Mouse (Mus musculus): ENCODE data around the gene Foxj3.
"Not testable (repeated sequence)": the region's sequence is repeated elsewhere in the genome, so short reads cannot be mapped to it uniquely, and the experiment has no call there.

The Foxj3 gene

GRCm38 (mm10) chr4:119536615-119537014 is at the start of gene Foxj3:
Gene Foxj3 (plus strand): TSS chr4:119537004.
- not testable (repeated sequence) for DNase-seq (ENCODE audit: low spot score in 2 of 2)

DNA sequence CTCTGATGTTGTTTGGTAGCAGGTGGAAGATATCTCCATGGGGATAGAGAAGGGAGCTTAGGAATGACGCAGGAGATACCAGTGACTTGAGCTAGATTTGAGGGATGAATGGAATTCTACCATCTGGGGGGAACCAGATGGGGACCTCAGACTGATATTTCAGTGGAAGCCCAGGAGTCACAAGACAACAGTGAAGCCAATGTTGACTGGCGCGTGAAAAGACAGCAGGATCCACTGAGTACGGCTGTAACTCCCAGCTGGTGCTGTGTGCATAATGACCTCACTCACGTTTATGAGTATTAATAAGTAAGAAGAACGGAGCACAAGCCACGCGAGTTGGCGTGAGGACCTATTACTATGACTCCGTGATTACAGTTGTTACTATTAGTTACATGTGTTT is 47.1 kb upstream of the Foxj3 start:
- DNase-seq (ENCODE audit: low spot score in 2 of 2): no peak

GRCm38 (mm10) chr4:119490806-119491205 is 46.0 kb upstream of the Foxj3 start:
- DNase-seq (ENCODE audit: low spot score in 2 of 2): no peak

DNA sequence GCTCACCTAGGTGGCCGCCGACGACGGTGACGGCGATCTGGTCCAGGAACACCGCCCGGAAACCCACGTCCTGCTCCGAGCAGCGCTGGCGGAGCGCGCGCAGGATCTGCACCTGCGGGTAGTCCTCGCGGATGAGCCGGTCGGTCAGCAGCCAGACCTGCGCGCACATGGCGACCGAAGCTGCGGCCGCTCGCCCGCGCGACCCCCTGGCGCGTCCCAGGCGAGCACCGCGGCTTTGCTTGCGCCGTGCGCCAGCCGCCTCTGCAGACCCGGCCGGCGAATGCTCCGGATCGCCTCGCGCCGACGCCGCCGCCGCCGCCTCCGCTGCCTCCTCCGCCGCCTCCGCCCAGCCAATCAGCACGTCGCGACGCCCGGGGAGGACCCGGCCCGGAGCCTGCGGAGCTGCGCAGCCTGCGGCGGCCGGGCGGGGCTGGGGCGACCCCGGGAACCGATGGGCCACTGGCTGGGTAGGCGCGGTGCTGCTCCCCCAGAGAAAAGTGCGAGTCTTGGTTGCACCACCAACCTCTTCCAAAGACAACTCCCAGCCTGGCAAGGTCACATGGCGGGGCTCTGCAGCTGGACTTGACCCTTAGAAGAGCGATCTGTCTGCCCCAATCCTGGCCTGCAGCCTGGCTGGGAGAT is 44.4 kb upstream of the Foxj3 start, which contains the start of gene Rimkla:
Gene Rimkla, minus strand, starts transcription at position 338 of the 642 bp plus-strand sequence.
- DNase-seq (ENCODE audit: low spot score in 2 of 2): peak; percentile 33 to 48

DNA sequence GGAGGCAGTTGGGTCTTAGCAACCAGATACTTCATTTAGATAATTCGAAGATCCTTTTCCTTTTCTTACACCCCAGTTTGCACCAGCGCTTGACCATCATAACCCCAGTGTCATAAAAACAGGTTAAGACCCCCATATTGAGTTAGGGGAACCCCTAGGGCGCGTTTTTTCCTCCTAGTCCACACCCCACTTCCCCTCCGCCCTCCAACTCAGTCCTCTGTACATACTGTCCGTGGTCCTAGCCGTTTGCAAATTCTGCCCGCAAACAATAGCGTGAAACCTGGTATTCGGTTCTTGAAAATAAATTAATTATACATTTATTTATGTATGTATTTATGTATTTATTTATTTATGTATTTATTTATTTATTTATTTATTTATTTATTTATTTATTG is 43.9 kb upstream of the Foxj3 start:
- DNase-seq (ENCODE audit: low spot score in 2 of 2): no peak

DNA sequence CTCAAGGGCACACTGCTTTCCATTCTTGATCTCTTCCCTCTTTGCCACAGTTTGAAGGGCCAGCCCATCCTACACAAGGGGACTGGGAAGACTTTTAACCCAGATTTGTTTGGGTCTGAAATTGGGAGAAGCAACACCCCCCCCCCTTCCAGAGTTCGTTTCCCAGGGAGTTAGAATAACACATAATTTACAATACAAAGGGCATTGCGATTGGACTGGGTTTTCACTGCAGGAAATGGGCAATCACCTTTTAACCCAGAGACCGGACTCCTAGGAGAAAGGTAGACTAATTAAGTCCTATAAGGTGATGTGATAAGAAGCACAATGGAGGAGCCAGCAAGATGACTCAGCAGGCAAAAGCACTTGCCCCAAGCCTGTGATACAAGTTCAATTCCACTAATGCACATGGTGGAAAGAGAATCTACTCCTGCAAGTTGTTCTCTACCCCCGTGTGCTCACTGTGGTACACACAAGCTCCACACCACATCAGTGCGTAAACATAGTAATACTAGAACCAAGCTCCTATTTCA is 38.4 kb upstream of the Foxj3 start:
- no peak for DNase-seq (ENCODE audit: low spot score in 2 of 2)

GRCm38 (mm10) chr4:119511591-119511990 is 25.2 kb upstream of the Foxj3 start:
- DNase-seq (ENCODE audit: low spot score in 2 of 2): no peak

DNA sequence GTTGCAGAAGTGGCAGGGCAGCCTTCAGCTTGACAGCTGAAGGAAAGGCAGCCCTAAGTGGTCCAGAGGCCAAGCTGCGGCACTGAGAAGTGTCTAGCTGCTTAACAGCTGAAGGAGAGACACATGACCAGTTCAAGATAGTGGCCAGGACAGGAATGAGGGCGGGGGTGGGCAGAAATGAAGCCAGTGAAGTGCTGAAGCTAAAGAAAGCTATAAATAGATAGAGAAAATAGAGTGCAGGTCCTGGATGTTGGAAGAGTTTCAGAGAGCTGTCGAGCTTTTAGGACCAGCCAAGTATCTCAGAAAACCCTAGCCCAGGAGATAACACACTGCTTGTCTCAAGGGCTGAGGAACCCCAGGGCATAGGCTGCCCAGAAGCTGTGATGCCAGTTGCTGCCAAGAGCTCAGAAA is 24.1 kb upstream of the Foxj3 start:
- DNase-seq (ENCODE audit: low spot score in 2 of 2): peak; percentile 17 to 19

DNA sequence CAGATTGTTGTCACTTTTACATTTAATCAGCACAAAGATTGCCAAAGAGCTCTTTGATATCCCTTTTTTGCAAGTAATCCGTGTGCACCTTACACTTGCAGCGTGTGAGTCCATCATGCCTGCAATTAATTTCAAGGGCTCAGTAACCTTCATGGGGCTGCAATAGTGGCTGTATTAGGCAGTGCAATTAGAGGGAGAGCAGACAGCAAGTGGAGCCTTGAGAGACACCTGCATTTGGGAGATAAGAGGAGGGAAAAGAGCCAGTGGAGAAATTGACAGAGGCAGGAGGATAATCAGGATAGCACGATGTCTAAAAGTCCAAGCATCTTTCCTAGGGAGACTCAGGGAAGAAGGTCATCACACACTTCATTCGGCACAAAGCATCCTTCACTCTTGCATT is 13.2 kb upstream of the Foxj3 start:
- no peak for DNase-seq (ENCODE audit: low spot score in 2 of 2)

- no peak for DNase-seq (ENCODE audit: low spot score in 2 of 2)
These were observed 12.8 kb upstream of the Foxj3 start for GRCm38 (mm10) chr4:119524010-119524409.

- no peak for DNase-seq (ENCODE audit: low spot score in 2 of 2)
These were observed 12.3 kb upstream of the Foxj3 start for GRCm38 (mm10) chr4:119524466-119524865.

GRCm38 (mm10) chr4:119526329-119526845 is 10.4 kb upstream of the Foxj3 start:
- no peak for DNase-seq (ENCODE audit: low spot score in 2 of 2)

GRCm38 (mm10) chr4:119531813-119532212 is 5.0 kb upstream of the Foxj3 start:
- DNase-seq (ENCODE audit: low spot score in 2 of 2): peak in 1 of 2 experiments; percentile 13

DNA sequence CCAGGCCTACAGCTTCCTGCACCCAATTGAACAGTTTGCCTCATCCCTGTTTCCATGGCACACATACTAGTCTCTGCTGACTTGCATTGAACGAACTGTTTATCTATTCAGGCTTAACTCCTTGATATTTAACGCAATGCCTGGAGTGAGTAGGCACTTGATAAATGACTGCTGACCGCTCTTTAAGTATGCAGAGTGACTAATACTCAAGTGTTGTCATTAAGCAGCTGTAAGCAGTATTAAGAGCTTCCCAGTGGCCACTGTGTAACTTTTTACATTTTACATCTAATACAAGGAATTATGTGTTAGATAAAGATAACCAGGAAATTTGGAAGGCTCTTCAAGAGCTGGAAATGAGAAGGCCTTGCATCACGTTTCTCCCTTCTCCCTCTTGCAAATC is 1.7 kb upstream of the Foxj3 start:
- no peak for DNase-seq (ENCODE audit: low spot score in 2 of 2)

DNA sequence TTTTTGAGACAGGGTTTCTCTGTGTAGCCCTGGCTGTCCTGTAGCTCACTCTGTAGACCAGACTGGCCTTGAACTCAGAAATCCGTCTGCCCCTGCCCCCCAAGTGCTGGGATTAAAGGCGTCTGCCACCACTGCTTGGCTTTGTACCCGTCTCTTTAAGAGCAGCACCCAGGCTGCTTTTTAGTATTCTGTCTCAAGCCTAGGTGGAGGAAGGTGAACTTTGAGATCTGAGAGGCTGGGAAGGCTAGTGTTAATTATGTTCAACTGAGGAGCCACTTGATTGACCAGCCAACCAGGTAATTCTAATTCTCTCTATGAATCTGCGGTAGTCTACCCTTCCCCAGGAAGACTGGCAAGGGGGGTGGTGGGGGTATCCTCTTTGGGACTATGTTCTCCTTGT is 632 bp downstream of the Foxj3 start:
- no peak for DNase-seq (ENCODE audit: low spot score in 2 of 2)

- DNase-seq (ENCODE audit: low spot score in 2 of 2): peak; percentile 92 to 94
These were observed 2.4 kb downstream of the Foxj3 start, which contains the start of gene Frg2f1 for GRCm38 (mm10) chr4:119539031-119539824. Gene Frg2f1 (minus strand): TSS chr4:119539529.

GRCm38 (mm10) chr4:119539836-119540532 is 3.2 kb downstream of the Foxj3 start:
- peak; percentile 26 to 39 for DNase-seq (ENCODE audit: low spot score in 2 of 2)

GRCm38 (mm10) chr4:119540533-119540890 is 3.7 kb downstream of the Foxj3 start:
- peak in 1 of 2 experiments; percentile 4 for DNase-seq (ENCODE audit: low spot score in 2 of 2)

DNA sequence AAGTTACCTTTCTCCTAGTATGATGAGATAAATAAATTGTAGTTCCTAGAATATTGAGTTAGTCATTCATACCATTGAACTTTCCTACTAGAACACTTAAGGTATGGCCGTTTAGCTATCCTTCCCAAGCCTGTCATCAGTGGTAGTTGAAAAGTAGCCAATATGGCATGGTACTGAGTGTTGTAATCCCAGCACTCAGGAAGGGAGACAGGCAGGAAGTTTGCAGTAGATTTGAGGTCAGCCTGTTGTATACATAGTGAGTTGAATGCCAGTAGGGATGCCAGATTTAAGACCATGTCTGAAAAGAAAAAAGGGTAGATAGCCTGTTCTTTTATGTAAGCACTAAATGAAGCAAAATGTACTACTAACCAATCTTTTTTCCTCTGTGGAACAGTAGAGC is 14.1 kb downstream of the Foxj3 start:
- no peak for DNase-seq (ENCODE audit: low spot score in 2 of 2)

DNA sequence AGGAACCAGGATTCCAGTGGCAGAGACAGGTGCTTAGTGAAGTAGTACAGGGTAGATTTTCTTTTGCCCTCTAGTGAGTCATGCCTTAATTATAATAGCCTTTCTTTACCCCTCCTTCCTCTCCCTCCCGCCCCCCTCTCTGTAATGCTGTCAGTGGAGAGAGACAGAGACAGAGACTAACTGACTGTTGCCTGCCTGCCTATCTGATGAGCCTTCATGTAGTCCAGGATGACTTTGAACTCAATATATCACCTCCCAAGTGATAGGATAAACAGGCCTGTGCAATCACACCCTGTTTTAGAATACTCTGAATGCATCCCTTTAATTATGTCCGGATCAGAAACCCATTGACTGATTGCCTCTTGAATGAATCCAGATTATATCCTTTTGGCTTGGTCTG is 18.7 kb downstream of the Foxj3 start:
- no peak for DNase-seq (ENCODE audit: low spot score in 2 of 2)

DNA sequence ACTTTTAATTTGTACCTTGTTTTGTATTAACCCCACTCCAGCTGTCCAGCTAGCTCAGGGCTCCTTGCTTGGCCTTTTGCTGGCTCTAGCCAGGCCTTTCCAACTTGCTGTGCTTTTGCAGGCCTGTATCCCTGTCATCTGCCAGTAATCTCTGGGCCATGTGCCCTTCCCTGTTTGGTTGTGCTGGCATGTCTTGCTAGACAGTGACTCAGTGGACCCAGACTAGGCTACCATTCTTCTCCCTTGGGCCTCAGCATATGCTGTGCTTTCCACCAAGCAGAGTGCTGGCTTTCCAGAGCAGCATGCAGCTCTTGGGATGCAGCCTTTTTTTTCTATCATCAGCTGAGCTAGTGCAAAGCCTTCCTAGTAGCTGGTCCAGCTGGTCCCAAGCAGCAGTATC is 26.3 kb downstream of the Foxj3 start:
- DNase-seq (ENCODE audit: low spot score in 2 of 2): peak; percentile 34 to 39

- DNase-seq (ENCODE audit: low spot score in 2 of 2): no peak
These were observed 29.6 kb downstream of the Foxj3 start for GRCm38 (mm10) chr4:119566322-119566835.

Measured in heart, adult 9 months (tissue).